Mouse (Mus musculus): Measurements from ENCODE around the gene Frmd4a.

DNA sequence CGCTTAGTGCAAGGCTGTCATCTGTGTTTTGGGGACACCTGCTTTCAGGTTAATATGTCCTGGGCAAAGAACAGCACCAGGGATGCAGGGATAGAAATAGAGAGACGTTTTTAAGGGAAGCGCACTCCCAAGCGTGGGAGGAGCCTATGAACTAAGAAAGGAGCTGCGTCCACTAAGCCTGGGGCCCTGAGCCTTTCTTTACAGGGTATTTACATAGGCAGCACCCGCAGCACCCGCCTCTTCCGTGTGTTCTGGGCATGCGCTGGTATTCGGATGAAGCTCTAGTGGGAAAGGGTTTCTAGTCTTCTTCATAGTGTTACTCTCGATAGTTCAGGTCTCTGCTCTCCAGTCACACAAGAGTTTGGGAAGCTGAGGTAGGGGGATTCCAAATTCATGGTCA, 445.0 kb downstream of the Frmd4a start:
- TF ChIP-seq CTCF (IDR thresholded peaks at IDR 0.05; ENCODE audit: low read depth): no peak
- no peak for TF ChIP-seq EP300 (optimal IDR thresholded peaks at IDR 0.05)

Measured in stomach, postnatal 0 days (tissue).